Mouse (Mus musculus): Measurements from ENCODE around the gene E130114P18Rik.
A peak's percentile ranks its signal among the peaks of the same experiment; 100 is the strongest.

The E130114P18Rik gene

GRCm38 (mm10) chr4:97675741-97676578 is 101.9 kb downstream of the E130114P18Rik start:
- TF ChIP-seq GATA4 (IDR thresholded peaks at IDR 0.05; ENCODE audit: insufficient replicate concordance, low read length), result no peak

- TF ChIP-seq GATA4 (IDR thresholded peaks at IDR 0.05; ENCODE audit: insufficient replicate concordance, low read length), result peak; percentile 37; the same call in 1 of the 2 replicates
These were observed 103.9 kb downstream of the E130114P18Rik start for GRCm38 (mm10) chr4:97673854-97674510.

GRCm38 (mm10) chr4:97672501-97672900 is 105.4 kb downstream of the E130114P18Rik start:
- no peak for TF ChIP-seq GATA4 (IDR thresholded peaks at IDR 0.05; ENCODE audit: insufficient replicate concordance, low read length)

GRCm38 (mm10) chr4:97671911-97672310 is 106.0 kb downstream of the E130114P18Rik start:
- TF ChIP-seq GATA4 (IDR thresholded peaks at IDR 0.05; ENCODE audit: insufficient replicate concordance, low read length), result no peak

GRCm38 (mm10) chr4:97670418-97670817 is 107.5 kb downstream of the E130114P18Rik start:
- no peak for TF ChIP-seq GATA4 (IDR thresholded peaks at IDR 0.05; ENCODE audit: insufficient replicate concordance, low read length)

GRCm38 (mm10) chr4:97669808-97670207 is 108.1 kb downstream of the E130114P18Rik start:
- no peak for TF ChIP-seq GATA4 (IDR thresholded peaks at IDR 0.05; ENCODE audit: insufficient replicate concordance, low read length)

- TF ChIP-seq GATA4 (IDR thresholded peaks at IDR 0.05; ENCODE audit: insufficient replicate concordance, low read length), result no peak
These were observed 112.5 kb downstream of the E130114P18Rik start for GRCm38 (mm10) chr4:97665428-97665755.

GRCm38 (mm10) chr4:97664738-97665427 is 113.0 kb downstream of the E130114P18Rik start:
- TF ChIP-seq GATA4 (IDR thresholded peaks at IDR 0.05; ENCODE audit: insufficient replicate concordance, low read length), result peak; percentile 75; the same call in 1 of the 2 replicates

- no peak for TF ChIP-seq GATA4 (IDR thresholded peaks at IDR 0.05; ENCODE audit: insufficient replicate concordance, low read length)
These were observed 114.0 kb downstream of the E130114P18Rik start for GRCm38 (mm10) chr4:97663922-97664321.

GRCm38 (mm10) chr4:97662841-97663240 is 115.0 kb downstream of the E130114P18Rik start:
- TF ChIP-seq GATA4 (IDR thresholded peaks at IDR 0.05; ENCODE audit: insufficient replicate concordance, low read length), result no peak; the same call in 1 of the 2 replicates

- no peak for TF ChIP-seq GATA4 (IDR thresholded peaks at IDR 0.05; ENCODE audit: insufficient replicate concordance, low read length)
These were observed 116.1 kb downstream of the E130114P18Rik start for GRCm38 (mm10) chr4:97661611-97662273.

- TF ChIP-seq GATA4 (IDR thresholded peaks at IDR 0.05; ENCODE audit: insufficient replicate concordance, low read length), result no peak
These were observed 120.3 kb downstream of the E130114P18Rik start for GRCm38 (mm10) chr4:97657586-97657985.

GRCm38 (mm10) chr4:97649626-97650015 is 128.3 kb downstream of the E130114P18Rik start:
- no peak for TF ChIP-seq GATA4 (IDR thresholded peaks at IDR 0.05; ENCODE audit: insufficient replicate concordance, low read length)

- no peak for TF ChIP-seq GATA4 (IDR thresholded peaks at IDR 0.05; ENCODE audit: insufficient replicate concordance, low read length)
These were observed 128.9 kb downstream of the E130114P18Rik start for GRCm38 (mm10) chr4:97648825-97649625.

- no peak for TF ChIP-seq GATA4 (IDR thresholded peaks at IDR 0.05; ENCODE audit: insufficient replicate concordance, low read length)
These were observed 129.5 kb downstream of the E130114P18Rik start for GRCm38 (mm10) chr4:97648436-97648707.

All from liver, adult (tissue).